Comparison of ENCODE assay signal across 22 mouse cellular contexts in the genomic region with DNA sequence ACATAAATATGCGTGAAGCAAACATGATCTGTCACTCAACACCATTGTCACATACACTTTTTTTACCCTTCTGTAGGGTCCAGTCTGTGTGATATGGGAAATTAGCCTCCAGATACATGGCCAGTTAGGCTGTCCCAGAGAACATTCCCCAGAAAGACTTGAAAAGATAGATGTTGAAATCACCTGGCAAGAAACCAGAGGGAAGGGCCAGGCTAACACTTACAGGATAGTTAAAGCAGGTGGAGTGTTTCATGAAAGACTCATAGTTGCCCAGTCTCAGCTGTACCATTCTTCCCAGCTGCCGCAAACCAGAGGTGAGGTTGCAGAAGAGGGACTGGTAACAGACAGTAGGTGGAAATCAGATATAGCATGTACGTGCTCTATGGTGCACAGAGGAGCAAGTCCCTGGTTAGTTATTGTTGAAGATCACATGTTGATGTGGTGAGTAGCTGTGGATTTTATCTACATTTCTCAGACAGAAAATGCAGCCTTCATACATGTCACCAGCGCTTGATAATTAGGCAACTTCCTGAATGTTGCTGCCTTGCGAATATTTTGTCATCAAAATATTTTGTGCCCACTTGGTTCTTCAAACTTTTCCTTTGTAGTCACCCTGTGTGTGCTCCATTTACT. TPM values are rescaled to one million over a fixed set of nuclear protein-coding genes. Genes with fewer than 3 reads are reported as not detected.
A peak's percentile ranks its signal among the peaks of the same experiment; 100 is the strongest.
DNase-seq lines count a peak whose midpoint lies in the region; ATAC-seq lines count a peak whose summit lies in the region.
"Had no signal": no experiment of that assay in that cellular context is flagged by ENCODE, and none has a peak within 500 bp of the region (broad histone marks: within the 10 kb centered on the region; RNA-seq: fewer than 3 reads in every experiment).

No protein-coding gene starts in this region.

- intact Hi-C loops in left cerebral cortex, postnatal 14 days (cut with DNase I) = loop anchor here (10.0 kb wide), 1 partner anchor 494 kb away; a partner anchor contains a TSS

- peak; percentile 61 for ATAC-seq in granulocyte monocyte progenitor cell, adult 5-6 weeks (replicated peaks; ENCODE audit: poor library complexity, severe bottlenecking)
- ATAC-seq: CD4-positive, CD25-positive, alpha-beta regulatory T cell, adult 4 months; forebrain, postnatal 0 days; hindbrain, postnatal 0 days; intestine, embryonic 15.5 days; midbrain, embryonic 16.5 days had no signal

- peak; percentile 19 for DNase-seq in lung, postnatal 10 days
- DNase-seq in lung, postnatal 4 days = no peak
- peak; percentile 30 for DNase-seq in MEL-GATA-1-ER (ENCODE audit: extremely low read depth, low read depth)
- DNase-seq in left cerebral cortex, postnatal 14 days (ENCODE audit: low spot score in 2 of 2) = no peak
- DNase-seq in adrenal gland, adult (ENCODE audit: inconsistent age in 2 of 2, low spot score in 1 of 2) = no peak
- no peak for DNase-seq in adrenal gland, postnatal 25 days
- DNase-seq: adrenal gland, postnatal 14 days; cerebellum, adult 18-20 months; cerebellum, postnatal 10 days; forebrain, postnatal 0 days; gastrocnemius, postnatal 10 days; heart, adult 11 months; heart, postnatal 36 days; kidney, adult 2 months; kidney, postnatal 4 days; right cerebral cortex, postnatal 25 days; thymus, postnatal 14 days had no signal

RNA-seq across cellular contexts. Expression of a gene that starts 1.7 kb away (rescaled TPM):
- total RNA-seq in granulocyte monocyte progenitor cell, adult 5-6 weeks (2014; fragmentation: Nextera tagmentation) = 1.4 and 5.3 TPM in 2 replicates
- total RNA-seq in granulocyte monocyte progenitor cell, adult 5-6 weeks (2017) = 3.6 and 3.9 TPM in 2 replicates
- total RNA-seq in left cerebral cortex, postnatal 14 days (2021) = 10 to 100 TPM; 68.8 to 70.5 TPM
- 18.2 and 21.1 TPM in 2 replicates for total RNA-seq in adrenal gland, postnatal 25 days (2021)

Comparison
In these comparisons a context has a peak if more than half of its experiments do, and no peak if none do; other contexts are left out.
1. DNase-seq: peak in lung, postnatal 10 days (single experiment) and MEL-GATA-1-ER (single experiment); none in lung, postnatal 4 days (0 of 2), left cerebral cortex, postnatal 14 days (0 of 2), adrenal gland, adult (0 of 2) and adrenal gland, postnatal 25 days (single experiment).